Mouse (Mus musculus): ENCODE data around the gene 1700021F05Rik. TPM values are rescaled to one million over a fixed set of nuclear protein-coding genes. Genes with fewer than 3 reads are reported as not detected.
"Not testable (repeated sequence)": the region's sequence is repeated elsewhere in the genome, so short reads cannot be mapped to it uniquely, and the experiment has no call there.

Gene 1700021F05Rik
- total RNA-seq, 4 experiments from 2014 or later = 32.0 to 42.3 (median 37.3) TPM

GRCm38 (mm10) chr10:43539746-43540310, 966 bp downstream of the 1700021F05Rik start:
- no peak for DNase-seq (ENCODE audit: low spot score in 2 of 2)

GRCm38 (mm10) chr10:43538831-43539230, 2.0 kb downstream of the 1700021F05Rik start:
- no peak for DNase-seq (ENCODE audit: low spot score in 2 of 2)

GRCm38 (mm10) chr10:43537652-43538051, 3.1 kb downstream of the 1700021F05Rik start:
- DNase-seq (ENCODE audit: low spot score in 2 of 2) = no peak

GRCm38 (mm10) chr10:43534382-43534781, 6.4 kb downstream of the 1700021F05Rik start:
- DNase-seq (ENCODE audit: low spot score in 2 of 2) = no peak

GRCm38 (mm10) chr10:43527283-43528269, 13.2 kb downstream of the 1700021F05Rik start:
- DNase-seq (ENCODE audit: low spot score in 2 of 2) = peak in 1 of 2 experiments; percentile 28

- DNase-seq (ENCODE audit: low spot score in 2 of 2) = not testable (repeated sequence)
These were observed 16.9 kb downstream of the 1700021F05Rik start, which contains the start of gene Gm9803 for GRCm38 (mm10) chr10:43523931-43524330. Gm9803 (plus strand) TSS chr10:43524084.

- no peak for DNase-seq (ENCODE audit: low spot score in 2 of 2)
These were observed 20.8 kb downstream of the 1700021F05Rik start for GRCm38 (mm10) chr10:43519977-43520376.

- DNase-seq (ENCODE audit: low spot score in 2 of 2) = no peak
These were observed 22.4 kb downstream of the 1700021F05Rik start for GRCm38 (mm10) chr10:43518368-43518767.

GRCm38 (mm10) chr10:43517836-43518235, 23.0 kb downstream of the 1700021F05Rik start:
- no peak for DNase-seq (ENCODE audit: low spot score in 2 of 2)

- DNase-seq (ENCODE audit: low spot score in 2 of 2) = no peak
These were observed 23.7 kb downstream of the 1700021F05Rik start for GRCm38 (mm10) chr10:43516992-43517660.

- no peak for DNase-seq (ENCODE audit: low spot score in 2 of 2)
These were observed 27.8 kb downstream of the 1700021F05Rik start for GRCm38 (mm10) chr10:43512976-43513375.

- DNase-seq (ENCODE audit: low spot score in 2 of 2) = no peak
These were observed 31.6 kb downstream of the 1700021F05Rik start for GRCm38 (mm10) chr10:43509228-43509627.

- no peak for DNase-seq (ENCODE audit: low spot score in 2 of 2)
These were observed 33.7 kb downstream of the 1700021F05Rik start for GRCm38 (mm10) chr10:43507051-43507450.

- DNase-seq (ENCODE audit: low spot score in 2 of 2) = no peak
These were observed 36.5 kb downstream of the 1700021F05Rik start for GRCm38 (mm10) chr10:43504291-43504690.

GRCm38 (mm10) chr10:43502599-43502998, 38.2 kb downstream of the 1700021F05Rik start:
- DNase-seq (ENCODE audit: low spot score in 2 of 2) = no peak

- no peak for DNase-seq (ENCODE audit: low spot score in 2 of 2)
These were observed 49.9 kb downstream of the 1700021F05Rik start for GRCm38 (mm10) chr10:43490846-43491245.

GRCm38 (mm10) chr10:43490034-43490433, 50.8 kb downstream of the 1700021F05Rik start:
- DNase-seq (ENCODE audit: low spot score in 2 of 2) = no peak

- DNase-seq (ENCODE audit: low spot score in 2 of 2) = no peak
These were observed 51.2 kb downstream of the 1700021F05Rik start for GRCm38 (mm10) chr10:43489550-43489949.

- no peak for DNase-seq (ENCODE audit: low spot score in 2 of 2)
These were observed 51.7 kb downstream of the 1700021F05Rik start for GRCm38 (mm10) chr10:43489139-43489538.

GRCm38 (mm10) chr10:43488258-43488657, 52.5 kb downstream of the 1700021F05Rik start:
- no peak for DNase-seq (ENCODE audit: low spot score in 2 of 2)

GRCm38 (mm10) chr10:43487441-43488010, 53.3 kb downstream of the 1700021F05Rik start:
- no peak for DNase-seq (ENCODE audit: low spot score in 2 of 2)

Data from left cerebral cortex, adult 8-10 months (tissue).